Mouse (Mus musculus): ENCODE results near the gene Pfdn5.

- TF ChIP-seq CTCF (IDR thresholded peaks at IDR 0.05; ENCODE audit: extremely low read depth, insufficient read depth, insufficient read length, insufficient replicate concordance) (no peak), POLR2A (IDR thresholded peaks at IDR 0.05; ENCODE audit: low read depth, low read length) (no peak)
These were observed 46.0 kb upstream of the Pfdn5 start for GRCm38 (mm10) chr15:102279783-102280520.
